Mouse (Mus musculus): ENCODE data around the gene Ski.
"Not testable (repeated sequence)": the region's sequence is repeated elsewhere in the genome, so short reads cannot be mapped to it uniquely, and the experiment has no call there.

The Ski gene

DNA sequence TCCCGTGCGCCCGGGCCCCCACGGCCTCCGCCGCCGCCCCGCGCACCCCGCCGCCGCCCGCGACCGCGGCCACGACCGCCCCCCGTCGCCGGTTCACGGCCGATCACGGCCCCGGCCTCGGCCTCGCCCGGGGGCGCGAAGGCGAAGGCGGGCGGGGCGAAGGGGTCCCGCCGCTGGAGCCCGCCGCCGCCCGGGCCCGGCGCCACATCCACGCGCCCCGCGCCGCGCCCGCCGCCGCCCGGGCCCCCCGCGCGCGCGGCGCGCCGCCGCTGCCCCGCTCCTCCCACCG is at the start of gene Ski:
TSS of gene Ski (minus strand) at position 41 of the 289 bp plus-strand sequence.
- DNase-seq (ENCODE audit: low read depth, low spot score): no peak

DNA sequence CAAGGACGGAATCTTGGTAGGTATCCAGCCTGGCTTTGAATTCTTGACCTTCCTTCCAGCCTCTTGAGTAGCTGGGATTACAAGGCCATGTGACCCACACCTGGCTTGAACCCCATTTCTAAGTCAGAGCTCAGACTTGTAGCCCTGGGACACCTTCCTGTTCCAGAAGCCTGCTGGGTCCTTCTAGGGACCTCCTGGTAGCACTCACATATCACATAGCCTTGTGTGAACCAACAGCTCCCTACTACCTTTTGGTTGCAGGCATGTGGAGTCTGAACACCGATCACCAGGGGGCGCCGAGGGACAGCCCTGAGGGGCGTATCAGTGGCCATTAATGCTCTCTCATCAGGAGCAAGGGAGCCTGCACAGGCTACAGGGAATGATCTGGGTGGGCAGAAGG is 46.0 kb upstream of the Ski start:
- DNase-seq (ENCODE audit: low read depth, low spot score): no peak

DNA sequence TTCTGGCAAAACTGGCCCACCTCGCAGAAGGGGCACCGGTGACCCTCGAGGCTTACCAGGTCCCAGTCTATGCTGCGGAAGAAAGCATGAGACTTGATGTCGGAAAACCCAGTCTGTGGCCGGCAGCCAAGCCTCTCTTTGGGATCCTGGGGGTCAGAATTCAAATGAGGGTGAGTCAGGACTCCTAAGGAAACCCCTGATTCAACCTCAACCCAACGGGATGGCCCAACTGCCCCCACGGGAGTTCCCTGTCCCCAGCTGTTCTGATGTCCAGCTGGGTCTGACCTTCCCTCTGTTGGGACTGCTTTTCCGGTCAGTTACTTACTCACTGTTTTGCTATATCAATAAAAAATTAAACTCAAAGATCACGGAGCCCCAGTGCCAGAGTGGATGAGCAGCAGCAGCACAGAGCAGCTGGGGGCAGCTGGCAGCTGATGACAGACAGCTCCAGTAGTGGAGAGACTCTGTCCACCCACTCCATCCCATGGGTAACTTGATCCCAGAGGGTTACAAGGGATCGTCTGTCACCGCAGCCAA is 45.3 kb upstream of the Ski start:
- DNase-seq (ENCODE audit: low read depth, low spot score): no peak

DNA sequence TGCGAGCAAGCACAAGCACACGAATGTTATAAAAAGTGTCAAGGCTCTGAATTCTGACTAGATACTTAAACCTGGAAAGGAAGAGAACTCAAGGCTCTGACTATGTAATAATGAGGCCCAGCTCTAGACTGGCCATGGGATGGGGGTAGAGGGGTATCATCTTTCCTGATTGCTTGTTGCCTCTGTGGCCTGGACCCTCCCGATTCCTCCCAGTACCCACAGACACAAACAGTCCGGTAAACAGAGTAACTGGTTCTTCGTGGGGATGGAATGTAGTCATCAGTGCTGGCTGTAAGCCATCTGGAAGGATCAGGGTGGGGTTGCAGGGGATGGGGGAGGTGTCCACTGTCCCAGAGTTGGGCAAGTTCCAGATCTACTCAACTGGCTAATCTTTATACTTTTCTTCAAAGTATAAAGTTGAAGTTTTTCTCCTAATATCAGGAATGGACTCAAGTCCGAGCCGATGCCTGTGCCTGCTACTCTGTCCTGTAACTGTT is 44.7 kb upstream of the Ski start:
- DNase-seq (ENCODE audit: low read depth, low spot score): no peak

DNA sequence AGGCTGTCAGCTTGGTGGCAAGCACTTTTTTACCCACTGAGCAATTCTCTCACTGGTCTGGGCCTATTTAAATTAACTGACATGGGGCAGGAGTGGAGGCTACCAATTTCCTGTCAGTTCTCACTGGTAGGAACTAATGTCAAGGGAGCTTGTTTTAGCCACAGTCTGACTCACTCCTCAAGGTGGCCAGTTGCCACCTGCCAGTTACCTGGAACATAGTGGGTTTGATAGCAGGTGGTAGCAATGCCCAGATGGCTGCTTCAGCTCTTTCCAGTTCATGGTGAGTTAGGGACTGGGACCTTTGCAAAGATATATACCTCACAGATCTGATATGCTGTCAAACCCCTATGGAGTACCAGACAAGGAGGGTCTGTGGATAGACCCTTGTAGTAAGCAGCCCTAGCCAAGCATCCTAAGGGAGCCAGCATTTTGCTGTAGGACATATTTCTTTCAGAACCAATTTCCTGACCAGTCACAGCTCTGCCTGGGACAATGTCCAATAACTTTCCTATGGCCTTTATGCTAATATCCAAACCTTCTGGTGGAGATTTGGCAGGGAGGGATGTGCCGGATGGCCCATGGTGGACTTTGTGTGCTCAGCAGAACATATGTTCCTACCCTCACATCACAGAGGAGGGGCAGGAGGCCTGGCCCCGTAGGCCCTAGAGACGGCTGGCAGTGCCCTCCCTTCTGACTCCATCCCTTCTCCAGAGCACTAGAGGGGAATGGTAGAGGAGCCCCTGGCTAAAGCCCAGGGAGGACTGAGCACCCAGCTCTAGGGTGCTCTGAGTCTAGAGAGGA is 42.3 kb upstream of the Ski start:
- DNase-seq (ENCODE audit: low read depth, low spot score): no peak

DNA sequence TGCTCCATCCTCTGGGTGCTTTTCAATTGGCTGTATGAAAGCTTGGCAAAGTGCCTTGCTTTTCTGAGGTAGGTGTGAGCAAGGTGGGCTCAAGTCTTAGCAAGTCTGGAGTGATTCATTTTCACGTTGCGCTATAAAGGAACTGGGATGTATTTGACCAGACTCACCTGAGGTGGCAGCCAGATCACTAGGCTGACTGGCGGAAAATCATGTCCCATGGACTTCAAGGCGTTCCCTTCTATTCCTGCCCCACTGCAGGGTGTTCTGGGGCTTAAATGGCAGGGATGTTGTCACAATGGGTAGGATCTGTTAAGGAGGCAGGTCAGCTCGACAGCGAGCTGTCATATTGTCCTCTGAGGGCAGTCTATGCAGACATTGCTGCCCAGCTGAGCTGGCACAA is 29.9 kb upstream of the Ski start:
- no peak for DNase-seq (ENCODE audit: low read depth, low spot score)

DNA sequence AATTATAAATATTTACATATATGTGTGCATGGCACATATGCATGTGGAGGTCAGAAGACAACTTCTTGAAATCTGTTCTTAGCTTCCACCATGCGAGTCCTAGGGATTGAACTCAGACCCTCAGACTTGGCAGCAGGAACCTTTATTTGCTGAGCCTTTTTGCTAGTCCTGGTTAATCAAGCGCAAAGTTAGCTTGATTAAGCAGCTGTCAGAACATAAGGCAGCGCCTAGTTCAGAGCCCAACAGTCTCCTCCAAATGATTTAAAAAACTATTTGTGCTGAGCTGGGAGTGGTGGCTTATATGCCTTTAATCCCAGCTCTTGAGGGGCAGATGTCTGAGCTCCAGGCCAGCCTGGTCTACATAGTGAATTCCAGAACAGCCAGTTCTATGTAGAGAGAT is 28.8 kb upstream of the Ski start:
- no peak for DNase-seq (ENCODE audit: low read depth, low spot score)

DNA sequence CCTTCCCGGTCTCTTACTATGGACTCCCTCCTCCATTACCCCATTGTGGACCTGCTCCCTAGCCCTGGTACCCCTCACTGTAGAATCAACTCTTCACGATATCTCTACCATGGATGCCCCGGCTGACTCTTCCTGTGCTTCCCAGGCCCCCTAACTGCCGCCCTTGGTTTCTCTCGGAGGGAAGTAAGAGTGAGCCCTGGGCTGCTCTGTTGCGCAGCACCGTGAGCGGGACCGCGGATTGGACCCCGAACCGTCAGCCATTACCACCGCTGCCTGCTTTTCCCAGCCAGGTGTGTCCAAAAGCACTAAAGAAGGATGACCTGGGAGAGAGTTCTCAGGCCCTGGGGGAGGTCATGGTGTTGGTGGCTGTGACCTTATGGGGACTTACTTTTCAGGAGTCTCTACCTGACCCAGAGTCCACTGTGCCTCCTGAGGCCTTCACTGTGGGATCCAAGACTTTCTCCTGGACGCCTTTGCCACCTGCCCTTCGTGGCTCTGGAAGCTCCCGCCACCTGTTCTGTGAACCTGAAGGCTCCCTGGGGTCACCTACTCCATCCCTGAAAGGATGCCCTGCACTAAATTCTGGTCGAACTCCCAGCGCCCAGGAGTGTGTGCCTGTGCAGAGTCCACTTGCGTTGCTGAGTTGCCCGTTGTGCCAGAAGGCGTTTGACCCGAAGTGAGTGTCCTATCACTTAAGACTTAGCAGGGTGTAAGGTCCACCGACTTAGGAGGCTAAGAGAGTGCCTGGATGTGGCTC is 28.1 kb upstream of the Ski start:
- DNase-seq (ENCODE audit: low read depth, low spot score): no peak

DNA sequence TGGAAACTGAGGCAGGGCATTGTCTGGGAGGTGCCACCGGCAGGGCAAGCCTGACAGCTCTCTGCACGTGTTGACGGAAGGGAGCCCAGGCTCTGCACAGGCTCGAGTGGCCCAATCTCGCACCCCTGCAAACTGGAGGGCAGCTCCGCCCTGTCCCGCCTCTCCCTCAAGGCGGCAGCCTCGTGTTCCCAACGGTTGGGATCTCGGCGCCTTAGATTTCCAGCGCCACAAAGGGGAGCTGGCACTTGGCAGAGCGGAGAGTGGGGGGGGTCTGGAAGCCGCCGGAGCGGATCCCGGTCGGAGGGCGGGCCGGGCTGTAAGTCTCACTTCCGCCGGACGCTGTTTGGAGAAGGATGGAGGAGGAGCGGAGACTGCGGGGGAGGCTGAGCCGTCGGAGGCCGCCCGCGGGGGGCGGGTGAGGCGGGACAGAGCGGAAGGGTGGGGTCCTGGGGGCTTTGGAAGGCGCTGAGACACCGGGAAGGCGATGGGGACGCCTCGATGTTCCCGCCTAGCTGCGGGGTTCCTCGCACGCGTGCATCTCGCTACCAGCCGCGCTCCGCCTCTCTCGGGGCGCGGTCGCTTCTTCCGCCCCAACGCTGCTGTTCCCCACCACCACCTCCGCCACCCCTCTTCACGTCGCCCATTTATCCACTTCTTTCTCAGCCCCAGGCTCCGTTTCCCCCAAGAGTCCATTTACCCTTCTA is 27.4 kb upstream of the Ski start, which contains the start of gene Faap20:
TSS of gene Faap20 (plus strand) at position 155 of the 704 bp plus-strand sequence.
- no peak for DNase-seq (ENCODE audit: low read depth, low spot score)

DNA sequence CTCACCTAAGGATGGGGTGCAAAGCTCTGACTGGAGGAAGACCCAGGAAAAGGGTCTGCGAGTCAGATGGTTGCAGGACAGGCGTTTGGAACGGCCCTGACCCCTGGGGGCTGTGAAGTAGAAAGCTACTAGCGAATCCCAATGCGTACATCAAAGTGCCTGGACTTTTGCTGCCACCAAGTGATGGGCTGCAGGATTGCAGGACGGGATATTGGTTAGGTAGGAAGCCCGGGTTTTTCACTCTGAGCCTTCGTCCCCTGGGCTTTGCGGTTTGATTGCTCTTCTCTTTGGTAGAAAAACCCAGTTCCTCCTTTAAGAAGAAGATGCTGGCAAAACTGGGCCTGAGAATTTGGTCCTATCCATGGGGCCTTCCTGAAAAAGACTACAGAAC is 26.9 kb upstream of the Ski start:
- peak; percentile 83 for DNase-seq (ENCODE audit: low read depth, low spot score)

DNA sequence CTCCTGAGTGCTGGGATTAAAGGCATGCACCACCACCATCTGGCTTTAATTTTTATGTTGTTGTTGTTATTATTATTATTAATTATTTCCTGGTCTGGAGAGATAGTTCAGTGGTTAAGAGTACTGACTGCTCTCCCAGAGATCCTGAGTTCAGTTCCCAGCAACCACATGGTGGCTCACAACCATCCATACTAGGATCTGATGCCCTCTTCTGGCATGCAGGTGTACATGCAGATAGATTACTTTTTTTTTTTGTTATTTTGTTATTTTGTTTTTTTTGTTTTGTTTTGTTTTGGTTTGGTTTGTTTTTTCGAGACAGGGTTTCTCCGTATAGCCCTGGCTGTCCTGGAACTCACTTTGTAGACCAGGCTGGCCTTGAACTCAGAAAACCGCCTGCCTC is 25.7 kb upstream of the Ski start:
- not testable (repeated sequence) for DNase-seq (ENCODE audit: low read depth, low spot score)

DNA sequence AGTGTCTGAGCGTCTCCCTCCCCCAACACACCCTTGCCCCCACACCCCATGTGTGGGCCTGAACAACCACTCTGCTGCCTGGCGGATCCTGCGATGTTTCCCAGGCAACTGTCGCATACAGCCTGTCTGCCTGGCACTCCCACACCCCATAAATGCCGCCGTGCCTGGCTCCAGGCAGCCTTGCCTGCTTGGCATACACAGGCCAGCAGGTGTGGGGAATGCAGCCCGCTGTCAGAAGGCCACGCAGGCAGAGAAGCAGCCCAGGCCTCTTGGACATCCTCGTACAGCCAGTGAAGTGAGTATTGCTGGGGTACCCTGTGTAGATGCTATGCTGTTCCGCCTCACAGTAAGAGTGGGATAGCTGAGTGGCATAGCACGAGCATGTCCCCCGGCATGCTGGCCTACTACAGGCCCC is 24.3 kb upstream of the Ski start:
- DNase-seq (ENCODE audit: low read depth, low spot score): peak; percentile 82

DNA sequence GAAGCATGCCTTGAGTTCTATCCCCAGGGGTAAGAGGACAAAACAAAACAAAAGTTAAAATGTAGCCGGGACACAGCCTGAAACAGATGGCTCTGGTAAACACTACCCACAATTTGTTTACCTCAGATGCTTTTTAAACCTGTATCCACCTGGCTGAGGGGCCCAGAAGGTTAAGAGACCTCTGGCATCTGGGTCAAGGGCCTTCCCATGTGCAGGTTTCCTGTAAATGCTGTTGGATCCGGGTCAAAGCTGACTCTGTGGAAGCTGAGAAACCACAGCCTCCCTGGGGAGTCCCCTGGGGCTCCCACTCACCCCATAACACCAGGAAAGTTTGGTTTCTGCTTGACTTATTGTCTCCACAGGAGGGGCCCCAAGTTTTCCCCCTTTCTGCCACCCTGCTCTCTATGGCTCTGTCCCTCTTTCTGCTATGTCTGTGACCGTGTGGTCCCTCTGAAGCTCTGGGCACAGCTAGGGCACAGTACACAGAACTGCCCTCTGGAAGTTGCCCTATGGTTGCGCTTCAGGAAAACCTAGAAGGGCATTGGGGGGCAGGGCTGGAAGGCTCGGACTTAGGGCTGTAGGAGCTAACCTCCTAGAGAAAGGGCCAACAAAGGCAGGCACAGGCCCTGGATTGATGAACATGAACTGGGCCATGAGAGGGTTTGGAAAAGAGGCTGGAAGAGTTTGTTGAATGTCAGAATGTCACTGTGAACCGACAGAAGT is 23.5 kb upstream of the Ski start:
- DNase-seq (ENCODE audit: low read depth, low spot score): no peak

DNA sequence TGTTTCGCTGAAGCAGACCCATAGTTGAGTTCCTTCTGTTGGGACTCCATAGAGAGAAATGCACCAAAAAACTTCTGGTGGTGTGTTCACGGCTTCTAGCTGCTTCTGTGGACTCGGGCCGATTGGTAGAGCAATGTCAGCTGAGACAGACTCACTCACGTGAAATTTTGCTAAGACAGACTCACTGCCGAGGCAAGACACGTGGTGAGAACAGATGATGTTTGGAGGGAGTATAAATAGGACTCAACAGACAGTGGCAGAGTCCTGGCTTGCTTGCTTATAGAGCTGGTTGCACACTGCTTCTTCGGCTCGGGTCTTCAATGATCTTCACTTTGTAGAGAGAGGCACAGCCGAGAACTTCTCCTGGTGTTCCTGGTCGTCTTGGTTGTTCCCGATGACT is 20.8 kb upstream of the Ski start:
- DNase-seq (ENCODE audit: low read depth, low spot score): peak; percentile 49

DNA sequence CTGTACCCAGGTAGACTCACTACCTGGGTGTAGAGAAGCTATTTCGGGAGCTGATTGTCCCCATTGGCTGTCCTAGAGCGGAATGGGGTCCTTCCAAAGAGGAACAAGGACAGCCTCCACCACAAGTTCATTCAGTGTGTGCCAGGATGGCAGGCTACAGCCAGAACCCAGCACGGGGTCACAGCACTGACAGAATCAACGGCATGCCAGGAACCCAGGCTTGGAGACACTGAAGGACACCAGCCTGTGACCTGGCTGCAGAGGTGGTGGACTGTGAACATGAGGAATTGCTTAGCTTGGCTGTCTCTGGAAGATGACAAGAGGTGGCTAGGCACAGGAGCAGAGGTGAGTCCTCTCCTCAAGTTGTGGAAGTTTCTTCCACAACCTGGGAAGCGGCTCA is 19.9 kb upstream of the Ski start:
- no peak for DNase-seq (ENCODE audit: low read depth, low spot score)

DNA sequence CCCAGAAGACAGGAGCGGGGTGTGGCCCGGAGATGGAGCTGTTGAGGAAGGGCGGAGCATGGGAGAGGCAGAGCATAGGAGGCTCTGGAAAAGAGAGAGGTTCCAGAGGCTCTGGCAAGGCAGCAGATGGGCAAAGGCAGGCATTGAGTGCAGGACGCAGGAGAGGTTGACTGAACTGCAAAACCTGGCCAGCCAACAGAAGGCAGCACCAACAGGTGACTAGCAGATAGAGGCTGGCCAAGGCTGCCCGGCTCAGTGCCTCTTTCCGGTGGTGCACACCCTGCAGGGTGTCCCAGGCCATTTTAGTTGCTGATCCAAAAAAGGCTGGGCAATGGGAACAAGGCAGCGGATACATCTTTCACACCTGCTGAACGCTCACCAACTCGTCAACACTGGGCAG is 19.4 kb upstream of the Ski start:
- DNase-seq (ENCODE audit: low read depth, low spot score): no peak

DNA sequence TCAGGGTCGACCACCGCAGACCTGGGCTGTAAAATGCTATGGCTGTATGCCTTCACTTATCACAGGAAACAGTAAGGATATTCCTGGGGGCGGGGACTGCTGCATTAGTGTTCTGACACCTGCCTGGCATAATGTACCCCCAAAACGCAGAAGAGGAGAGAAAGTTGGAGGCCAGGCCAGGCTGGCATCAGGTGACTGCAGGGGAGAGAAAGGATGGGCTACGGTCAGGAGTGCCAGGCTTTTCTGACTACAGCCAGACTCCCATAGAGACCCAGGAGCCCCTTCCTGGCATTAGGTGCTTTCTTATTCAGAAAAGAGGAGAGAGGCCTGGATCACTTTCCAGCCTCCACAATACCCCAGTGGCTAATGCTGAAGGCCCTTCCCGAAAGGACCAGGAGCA is 17.1 kb upstream of the Ski start:
- no peak for DNase-seq (ENCODE audit: low read depth, low spot score)

DNA sequence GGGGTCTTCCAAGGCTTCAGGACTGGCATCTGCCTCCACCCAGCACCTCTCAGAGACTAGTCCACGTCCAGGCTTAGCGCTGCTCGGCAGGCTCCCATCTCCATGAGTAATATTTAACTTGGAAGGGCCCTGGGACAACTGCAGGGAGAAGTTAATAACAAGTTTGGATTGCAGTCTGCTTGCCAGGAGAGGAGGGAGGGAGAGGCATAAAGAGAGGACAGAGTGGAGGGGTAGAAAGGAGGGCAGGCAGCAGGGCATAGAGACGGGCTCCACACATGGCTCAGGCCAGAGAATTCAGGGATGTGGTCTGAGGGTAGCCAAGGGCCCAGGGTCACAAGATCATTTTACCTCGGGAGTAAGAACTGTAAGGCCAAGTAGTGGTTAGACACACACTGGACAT is 15.9 kb upstream of the Ski start:
- no peak for DNase-seq (ENCODE audit: low read depth, low spot score)

DNA sequence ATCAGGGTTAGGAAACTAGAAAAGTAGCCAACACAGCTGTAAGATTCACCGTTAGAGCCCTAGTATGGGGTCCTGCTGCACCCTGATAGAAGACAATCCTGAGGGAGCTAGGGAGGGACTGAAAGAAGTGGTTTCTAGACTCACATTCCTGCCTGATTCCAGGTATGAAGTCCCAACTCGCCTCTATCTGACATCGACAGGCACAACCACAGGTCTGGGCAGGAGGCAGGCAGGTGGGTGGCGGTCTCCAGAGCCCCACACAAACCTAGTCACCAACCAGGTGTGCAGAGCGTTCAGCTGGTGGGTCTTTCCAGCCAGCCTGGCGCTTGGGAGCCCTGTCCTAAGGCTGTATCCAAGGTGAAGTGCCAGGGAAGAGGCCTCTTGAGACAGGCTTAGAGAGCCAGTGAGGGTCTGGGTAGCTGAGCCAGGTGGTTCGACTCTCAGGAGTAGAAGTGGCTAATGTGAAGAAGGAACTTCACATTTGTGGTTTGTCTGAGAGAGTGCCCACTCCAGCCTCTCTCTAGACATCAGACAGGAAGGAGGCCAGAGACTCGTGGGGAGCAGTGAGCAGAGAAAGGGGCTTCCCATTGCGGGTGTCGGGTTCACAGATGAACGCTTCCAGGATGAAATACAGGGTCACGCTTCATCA is 14.5 kb upstream of the Ski start:
- DNase-seq (ENCODE audit: low read depth, low spot score): no peak

DNA sequence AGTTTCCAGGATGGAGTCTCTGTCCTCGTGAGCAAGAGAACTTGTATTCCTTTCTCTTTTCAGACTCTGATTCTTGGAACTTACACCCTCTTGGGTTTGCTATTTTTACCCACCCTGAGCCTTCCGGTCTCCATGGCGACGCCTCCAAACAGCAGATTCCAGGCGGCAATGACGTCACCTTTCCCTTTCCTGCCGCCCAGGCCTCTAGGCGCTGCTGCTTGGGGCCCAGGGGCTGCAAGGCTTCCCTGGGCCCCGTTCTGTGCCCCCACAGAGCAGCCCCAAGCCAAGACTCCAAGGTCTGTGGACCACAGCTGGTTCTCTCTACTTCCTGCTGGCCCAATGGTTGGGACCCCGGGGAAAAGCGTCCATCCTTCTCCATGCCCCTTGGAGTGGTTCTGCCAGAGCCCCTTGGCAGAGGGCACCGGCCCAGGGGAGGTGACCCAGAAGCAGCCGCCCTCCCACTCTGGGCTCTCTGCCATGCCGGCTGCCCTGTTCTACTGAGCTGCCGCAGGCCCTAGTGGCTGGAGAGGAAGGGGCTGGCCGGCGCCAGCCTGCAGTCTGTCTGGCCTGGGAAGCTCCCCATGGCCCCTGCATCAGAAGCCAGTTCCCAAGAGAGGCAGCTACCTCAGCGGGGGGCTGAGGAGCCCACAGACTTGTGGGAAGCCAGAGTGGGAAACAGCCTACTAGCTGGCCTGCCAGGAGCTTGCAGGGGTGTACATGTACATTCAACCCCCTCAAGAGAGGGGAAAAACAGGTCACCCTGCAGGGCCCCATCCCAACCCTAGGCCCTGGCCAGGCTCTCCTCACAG is 13.1 kb upstream of the Ski start:
- peak; percentile 95 for DNase-seq (ENCODE audit: low read depth, low spot score)
